Mouse (Mus musculus) ES-Bruce4 (cell line): ENCODE results near the gene Hivep2.

ENCODE experiments used
- CTCF ChIP-seq: IDR thresholded peaks from one replicate; pipeline ENCODE4 v1.8.1; 2011; ENCODE audit warnings: low read depth, low read length
- EP300 ChIP-seq: IDR thresholded peaks from 2 replicates; pipeline ENCODE4 v1.6.1; 2011; ENCODE audit warnings: low read depth, low read length; ENCODE audit not compliant: insufficient read depth
- POLR2A ChIP-seq: IDR thresholded peaks from one replicate; pipeline ENCODE4 v1.8.1; 2011; ENCODE audit warnings: low read length; ENCODE audit not compliant: insufficient read depth

DNA sequence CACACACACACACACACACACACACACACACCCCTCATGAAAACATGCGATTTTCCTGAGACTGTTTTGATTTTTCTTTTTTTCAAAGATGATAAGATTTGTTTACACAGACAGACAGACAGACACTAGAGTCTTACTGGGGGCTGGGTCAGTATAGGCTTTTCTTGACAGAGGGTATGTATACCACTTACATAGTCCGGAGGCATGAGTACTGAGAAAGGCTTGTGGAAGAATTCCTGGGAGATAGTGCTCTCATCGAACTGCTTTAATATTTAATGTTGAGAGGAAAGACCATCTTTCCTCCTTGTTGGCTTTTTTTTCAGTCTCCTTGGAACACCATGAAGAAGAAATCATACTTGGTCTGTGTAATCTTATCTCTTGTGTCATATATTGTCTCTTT, 130.2 kb downstream of the Hivep2 start:
- no peak for TF ChIP-seq CTCF
- no peak for TF ChIP-seq EP300
- no peak for TF ChIP-seq POLR2A
